Mouse (Mus musculus) MEL (cell line): ENCODE data around the gene Nrip1. TPM values are rescaled to one million over a fixed set of nuclear protein-coding genes. Genes with fewer than 3 reads are reported as not detected.

ENCODE experiments used
- DNase-seq: peaks from one replicate; pipeline ENCODE4 v3.0.0; 2011; ENCODE audit warnings: low read depth, low spot score
- H3K27ac ChIP-seq: 2 replicates; pipeline ENCODE4 v1.5.1; 2012; ENCODE audit warnings: low read depth, mild to moderate bottlenecking, control low read depth, low read length, moderate library complexity; ENCODE audit not compliant: control insufficient read depth
- H3K27me3 ChIP-seq, 2 experiments: fragments of 150-350 bp in 1 of 2; sonication (generic) in 1 of 2; 2 replicates each; pipeline ENCODE4 v1.6.1; 2012; ENCODE audit warnings: low read length in 2 of 2, mild to moderate bottlenecking in 2 of 2, improper control_type of control experiment in 1 of 2, moderate library complexity in 1 of 2; ENCODE audit not compliant: insufficient read depth in 2 of 2, control insufficient read depth in 1 of 2
- H3K36me3 ChIP-seq, 2 experiments: 2 replicates each; pipeline ENCODE4 v1.6.1; 2012 to 2014; ENCODE audit warnings: low read length in 2 of 2, improper control_type of control experiment in 1 of 2, inconsistent platforms in 1 of 2, mild to moderate bottlenecking in 1 of 2; ENCODE audit not compliant: insufficient read depth in 2 of 2, control insufficient read depth in 1 of 2
- H3K4me1 ChIP-seq, 2 experiments: fragments of 150-350 bp in 1 of 2; sonication (generic) in 1 of 2; 2 replicates each; pipeline ENCODE4 v1.6.1; 2012; ENCODE audit warnings: low read length in 2 of 2, improper control_type of control experiment in 1 of 2, mild to moderate bottlenecking in 1 of 2; ENCODE audit not compliant: insufficient read depth in 2 of 2, control insufficient read depth in 1 of 2
- H3K4me3 ChIP-seq, 2 experiments: fragments of 150-350 bp in 1 of 2; sonication (generic) in 1 of 2; 2 replicates each; pipeline ENCODE4 v1.5.1; 2012; ENCODE audit warnings: low read depth in 2 of 2, low read length in 2 of 2, mild to moderate bottlenecking in 2 of 2, moderate library complexity in 2 of 2, control low read depth in 1 of 2, improper control_type of control experiment in 1 of 2; ENCODE audit not compliant: control insufficient read depth in 1 of 2, insufficient read depth in 1 of 2
- H3K79me2 ChIP-seq: 2 replicates; pipeline ENCODE4 v1.6.1; 2012; ENCODE audit warnings: mild to moderate bottlenecking, low read length, moderate library complexity; ENCODE audit not compliant: control insufficient read depth, poor library complexity, insufficient read depth
- H3K9ac ChIP-seq: 2 replicates; pipeline ENCODE4 v1.6.1; 2012; ENCODE audit warnings: low read depth, mild to moderate bottlenecking, control low read depth, low read length, moderate library complexity; ENCODE audit not compliant: control insufficient read depth, poor library complexity, severe bottlenecking
- H3K9me3 ChIP-seq: fragments of 150-350 bp; sonication (generic); replicated peaks from 2 replicates; pipeline ENCODE4 v1.6.1; 2012; ENCODE audit warnings: mild to moderate bottlenecking, low read length, improper control_type of control experiment, moderate library complexity; ENCODE audit not compliant: insufficient read depth
- BHLHE40 ChIP-seq: IDR thresholded peaks from 2 replicates; pipeline ENCODE4 v1.6.1; 2012; ENCODE audit warnings: low read depth, mild to moderate bottlenecking, inconsistent platforms, low read length, improper control_type of control experiment, borderline replicate concordance
- CHD1 ChIP-seq: IDR thresholded peaks from 2 replicates; pipeline ENCODE4 v1.6.1; 2012; ENCODE audit warnings: low read depth, mild to moderate bottlenecking, inconsistent platforms, low read length, improper control_type of control experiment
- EP300 ChIP-seq, 2 experiments: IDR thresholded peaks; 2 replicates each; pipeline ENCODE4 v1.6.1; 2011; ENCODE audit warnings: improper control_type of control experiment in 2 of 2, low read length in 2 of 2, low read depth in 1 of 2, mild to moderate bottlenecking in 1 of 2
- ETS1 ChIP-seq: IDR thresholded peaks from 2 replicates; pipeline ENCODE4 v1.6.1; 2012; ENCODE audit warnings: low read depth, mild to moderate bottlenecking, inconsistent platforms, low read length, improper control_type of control experiment, moderate library complexity
- GABPA ChIP-seq: IDR thresholded peaks from 2 replicates; pipeline ENCODE4 v1.6.1; 2012; ENCODE audit warnings: low read depth, mild to moderate bottlenecking, inconsistent platforms, low read length, improper control_type of control experiment, moderate library complexity
- HCFC1 ChIP-seq: IDR thresholded peaks from 2 replicates; pipeline ENCODE4 v1.6.1; 2012; ENCODE audit warnings: low read depth, mild to moderate bottlenecking, inconsistent platforms, low read length, improper control_type of control experiment, moderate library complexity
- MAX ChIP-seq: IDR thresholded peaks from 2 replicates; pipeline ENCODE4 v1.6.1; 2011; ENCODE audit warnings: low read length, improper control_type of control experiment
- MXI1 ChIP-seq: IDR thresholded peaks from 2 replicates; pipeline ENCODE4 v1.6.1; 2011; ENCODE audit warnings: mild to moderate bottlenecking, low read depth, low read length, improper control_type of control experiment
- POLR2AphosphoS5 ChIP-seq: IDR thresholded peaks from 2 replicates; pipeline ENCODE4 v1.6.1; 2012; ENCODE audit warnings: low read depth, borderline replicate concordance, mild to moderate bottlenecking, inconsistent platforms, low read length, moderate library complexity, mixed read lengths
- SMC3 ChIP-seq: IDR thresholded peaks from 2 replicates; pipeline ENCODE4 v1.6.1; 2011; ENCODE audit warnings: low read depth, low read length, improper control_type of control experiment
- TBP ChIP-seq: IDR thresholded peaks from 2 replicates; pipeline ENCODE4 v1.8.0; 2011; ENCODE audit warnings: low read depth, low read length, improper control_type of control experiment
- TCF12 ChIP-seq: IDR thresholded peaks from 2 replicates; pipeline ENCODE4 v1.6.1; 2014; ENCODE audit warnings: low read depth, mild to moderate bottlenecking, inconsistent platforms, low read length, improper control_type of control experiment, moderate library complexity
- UBTF ChIP-seq: IDR thresholded peaks from 2 replicates; pipeline ENCODE4 v1.6.1; 2012; ENCODE audit warnings: low read depth, mild to moderate bottlenecking, inconsistent platforms, low read length, improper control_type of control experiment, moderate library complexity, borderline replicate concordance; ENCODE audit not compliant: insufficient read depth
- USF1 ChIP-seq: IDR thresholded peaks from 2 replicates; pipeline ENCODE4 v1.6.1; 2014; ENCODE audit warnings: low read depth, mild to moderate bottlenecking, inconsistent platforms, low read length, improper control_type of control experiment, moderate library complexity
- ZC3H11A ChIP-seq: IDR thresholded peaks from 2 replicates; pipeline ENCODE4 v1.6.1; 2012; ENCODE audit warnings: low read depth, mild to moderate bottlenecking, inconsistent platforms, low read length, improper control_type of control experiment
- ZMIZ1 ChIP-seq: IDR thresholded peaks from 2 replicates; pipeline ENCODE4 v1.6.1; 2012; ENCODE audit warnings: low read depth, mild to moderate bottlenecking, inconsistent platforms, low read length, improper control_type of control experiment, moderate library complexity
- polyA plus RNA-seq, 2 experiments: library from polyadenylated mRNA; stranded (reverse) in 1 of 2; unstranded in 1 of 2; fragments of >175 nt in 1 of 2; fragments of >200 nt in 1 of 2; gene quantifications; 2 replicates each; pipeline versions ENCODE4 v1.2.1 to v1.2.4; 2012; ENCODE audit warnings: low replicate concordance in 2 of 2, low read depth in 1 of 2; ENCODE audit not compliant: insufficient read length in 2 of 2, insufficient read depth in 1 of 2, missing spikeins in 1 of 2
- total RNA-seq: library from RNA; depleted of rRNA; stranded (reverse); fragments of 300-350 nt; gene quantifications from 2 replicates; pipeline ENCODE4 v1.2.3, GENCODE M21; 2012

The Nrip1 gene
- total and polyA plus RNA-seq, 3 experiments = 13.6 to 42.6 (median 21.1) TPM

GRCm38 (mm10) chr16:76239353-76239752 lies 134.3 kb downstream of the Nrip1 start:
- H3K27ac ChIP-seq = no peak overlapping the region
- H3K79me2 ChIP-seq = no peaks in the 10 kb centered on the region
- no peaks in the 10 kb centered on the region for H3K36me3 ChIP-seq
- H3K9me3 ChIP-seq = no peaks in the 10 kb centered on the region
- peaks cover 0 to 6% of the 10 kb centered on the region in 2 experiments; a peak in 3 of 4 replicates for H3K27me3 ChIP-seq
- no peak overlapping the region for H3K4me3 ChIP-seq
- TF ChIP-seq SMC3 (no peak), ZC3H11A (no peak), HCFC1 (no peak), MAX (no peak), ZMIZ1 (no peak), TBP (no peak), MXI1 (no peak), POLR2AphosphoS5 (no peak), BHLHE40 (no peak), EP300 (IDR thresholded peaks at IDR 0.05; ENCODE audit: low read depth in 1 of 2, low read length in 2 of 2) (no peak), UBTF (no peak), TCF12 (no peak), GABPA (no peak), ETS1 (no peak)
- DNase-seq = no peak
- no peaks in the 10 kb centered on the region for H3K4me1 ChIP-seq
- H3K9ac ChIP-seq = no peak overlapping the region

- no peak overlapping the region for H3K27ac ChIP-seq
- no peaks in the 10 kb centered on the region for H3K79me2 ChIP-seq
- no peaks in the 10 kb centered on the region for H3K4me1 ChIP-seq
- no peak overlapping the region for H3K9ac ChIP-seq
- H3K27me3 ChIP-seq = peaks cover 0 to 6% of the 10 kb centered on the region in 2 experiments; a peak in 3 of 4 replicates
- DNase-seq = no peak
- no peaks in the 10 kb centered on the region for H3K9me3 ChIP-seq
- no peak for TF ChIP-seq EP300 (IDR thresholded peaks at IDR 0.05; ENCODE audit: low read depth in 1 of 2, low read length in 2 of 2)
- TF ChIP-seq CHD1 = no peak
- no peak for TF ChIP-seq USF1
- no peak overlapping the region for H3K4me3 ChIP-seq
- no peaks in the 10 kb centered on the region for H3K36me3 ChIP-seq
Measured at GRCm38 (mm10) chr16:76238784-76239183, 134.8 kb downstream of the Nrip1 start.
